Mouse (Mus musculus) kidney, adult 9 months (tissue): ENCODE data around the gene Grap2.

Experiments used
- DNase-seq: peaks from one replicate; pipeline ENCODE4 v3.0.0; 2022

Grap2 gene

DNA sequence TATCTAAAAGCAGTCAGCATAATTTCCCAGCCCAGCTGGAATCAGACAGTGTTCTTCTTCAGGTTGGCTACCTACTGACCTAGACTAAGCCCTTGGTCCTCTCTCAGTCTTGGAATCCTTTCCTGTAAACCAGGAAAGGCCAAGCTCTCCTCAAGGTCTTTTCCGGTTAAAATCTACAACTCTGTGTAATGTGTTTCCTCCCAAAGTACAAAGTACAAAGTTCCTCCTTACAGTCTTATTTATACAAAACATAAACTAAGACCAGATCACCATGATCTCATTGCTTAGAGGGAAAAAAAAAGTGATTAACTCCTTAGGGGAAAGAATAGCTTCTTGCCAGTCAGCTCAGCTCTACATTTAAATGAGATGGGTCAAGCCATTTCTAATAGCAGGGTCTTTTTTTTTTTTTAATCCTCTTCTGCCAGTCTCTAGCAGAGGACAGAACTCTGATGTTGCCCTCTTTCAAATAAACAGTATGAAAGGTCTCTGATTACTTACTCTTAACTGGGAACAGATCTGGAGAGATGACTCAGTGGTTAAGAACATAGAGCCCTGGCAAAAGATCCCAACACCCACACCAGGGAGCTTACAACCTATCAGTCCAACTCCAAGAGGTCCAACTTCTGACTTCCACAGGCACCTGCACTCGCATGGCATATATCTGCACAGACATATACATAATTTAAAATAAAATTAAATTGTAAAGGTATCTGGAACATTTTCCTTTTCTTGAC, 69.5 kb downstream of the Grap2 start:
- DNase-seq: no peak

GRCm38 (mm10) chr15:80645006-80645797, 72.8 kb downstream of the Grap2 start:
- no peak for DNase-seq

GRCm38 (mm10) chr15:80648977-80649606, 76.7 kb downstream of the Grap2 start:
- DNase-seq: no peak

GRCm38 (mm10) chr15:80650412-80650811, 78.0 kb downstream of the Grap2 start:
- no peak for DNase-seq

GRCm38 (mm10) chr15:80653865-80654264, 81.5 kb downstream of the Grap2 start:
- DNase-seq: no peak

- no peak for DNase-seq
These were observed 86.5 kb downstream of the Grap2 start for GRCm38 (mm10) chr15:80658815-80659471.

GRCm38 (mm10) chr15:80660963-80661362, 88.6 kb downstream of the Grap2 start:
- DNase-seq: no peak

- DNase-seq: no peak
These were observed 92.0 kb downstream of the Grap2 start for GRCm38 (mm10) chr15:80664444-80664843.

- peak; percentile 55 for DNase-seq
These were observed 99.2 kb downstream of the Grap2 start, which contains the start of gene Fam83f for GRCm38 (mm10) chr15:80671295-80672252. Gene Fam83f, plus strand, starts transcription at chr15:80671847.

DNA sequence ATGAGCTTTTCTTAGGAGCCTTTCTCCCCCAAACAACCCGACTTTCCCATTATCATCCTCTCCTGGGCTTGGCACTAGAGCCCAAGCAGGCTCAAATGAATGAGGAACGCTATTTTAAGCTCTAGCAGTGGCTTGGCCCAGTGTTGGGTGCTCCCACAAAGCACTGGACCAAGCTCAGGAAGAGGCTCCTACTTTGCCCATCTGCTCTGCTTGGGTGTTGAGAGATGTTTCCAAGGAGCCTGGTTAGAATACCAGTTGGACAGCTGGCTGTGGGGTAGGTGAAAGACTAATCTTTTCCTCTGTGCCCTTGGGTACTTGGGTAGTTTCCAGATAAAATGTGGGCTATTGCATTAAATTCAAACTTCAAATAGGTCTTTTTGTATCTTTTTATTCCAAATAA, 100.4 kb downstream of the Grap2 start:
- no peak for DNase-seq

- no peak for DNase-seq
These were observed 101.1 kb downstream of the Grap2 start for GRCm38 (mm10) chr15:80673337-80674095.

GRCm38 (mm10) chr15:80674700-80675099, 102.3 kb downstream of the Grap2 start:
- no peak for DNase-seq

GRCm38 (mm10) chr15:80679515-80680215, 107.3 kb downstream of the Grap2 start:
- DNase-seq: peak; percentile 81

DNA sequence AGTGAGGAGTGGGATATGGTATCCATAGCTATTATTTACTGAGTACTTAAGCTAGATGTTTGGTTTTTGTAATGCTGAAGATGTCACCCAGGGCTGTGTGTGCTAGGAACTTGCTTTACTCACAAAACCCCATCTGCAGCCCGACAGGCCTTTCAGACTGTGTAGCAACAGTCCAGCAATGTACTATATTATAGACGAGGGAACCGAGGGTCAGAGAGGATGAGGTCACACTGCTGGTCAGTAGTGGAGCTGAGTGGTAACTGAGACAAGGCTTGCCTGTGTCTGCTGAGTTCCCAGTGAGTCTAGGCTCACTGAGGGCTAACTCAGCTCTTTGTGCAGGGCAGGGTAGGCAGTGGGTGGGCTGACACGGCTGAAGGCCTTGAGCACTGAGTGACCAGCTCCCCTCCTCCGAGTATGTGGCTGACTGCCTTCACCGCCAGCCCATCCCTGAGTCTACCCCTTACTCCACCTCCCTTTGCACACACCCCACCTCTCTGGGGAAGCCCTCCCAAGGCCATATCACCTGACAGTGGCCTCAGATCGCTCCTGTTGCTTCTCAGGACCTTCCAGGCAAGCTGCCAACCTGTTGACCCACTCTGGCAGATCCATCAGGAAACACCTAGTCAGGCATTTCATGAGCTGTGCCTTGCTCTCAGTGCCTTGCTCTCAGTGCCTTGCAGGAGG, 108.1 kb downstream of the Grap2 start:
- DNase-seq: peak; percentile 81

- DNase-seq: no peak
These were observed 109.1 kb downstream of the Grap2 start for GRCm38 (mm10) chr15:80681466-80681881.

DNA sequence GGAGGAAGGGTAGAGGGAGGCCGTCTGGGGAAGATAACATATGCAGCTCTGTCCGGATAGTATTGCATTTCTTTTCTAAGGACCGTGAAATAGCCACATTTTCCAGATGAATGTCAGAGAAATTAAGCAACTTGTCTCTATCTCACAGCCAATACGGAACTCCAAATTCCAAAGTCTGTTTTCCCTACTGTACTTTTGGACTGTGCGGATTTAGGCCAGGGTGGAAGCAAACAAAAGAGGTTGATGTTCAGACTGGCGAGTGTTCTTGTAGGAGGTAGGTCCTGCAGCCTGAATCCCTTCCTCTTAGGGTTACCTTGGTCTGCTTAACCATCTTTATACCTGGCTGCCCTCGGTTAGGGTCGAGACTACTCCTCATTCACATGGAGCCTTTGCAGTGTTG, 109.9 kb downstream of the Grap2 start:
- peak; percentile 83 for DNase-seq

DNA sequence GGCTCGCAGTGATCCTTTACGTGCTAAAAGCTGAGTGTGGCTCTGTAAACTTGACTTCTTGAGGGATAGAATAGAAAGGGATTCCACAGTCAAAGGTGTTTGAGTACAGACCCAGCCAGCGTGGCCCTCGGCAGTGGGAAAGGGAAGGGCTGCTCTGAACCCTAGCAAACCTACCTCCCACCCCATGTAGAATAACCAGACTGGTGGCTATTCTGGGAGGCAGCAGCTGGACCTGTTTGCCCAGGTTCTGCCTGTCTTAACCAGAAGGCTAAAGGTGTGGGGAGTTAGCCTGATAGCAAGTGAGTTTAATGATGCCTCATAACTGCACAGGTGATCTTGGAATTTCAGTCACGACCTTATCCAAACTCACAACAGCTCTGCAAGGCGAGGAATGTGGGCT, 110.8 kb downstream of the Grap2 start:
- DNase-seq: peak; percentile 53

- DNase-seq: peak; percentile 40
These were observed 111.6 kb downstream of the Grap2 start for GRCm38 (mm10) chr15:80683990-80684389.

GRCm38 (mm10) chr15:80684786-80685602, 112.6 kb downstream of the Grap2 start:
- DNase-seq: peak; percentile 19
